Mouse (Mus musculus) urinary bladder, adult 2 months (tissue): ENCODE measurements around the gene Vwf. TPM values are rescaled to one million over a fixed set of nuclear protein-coding genes. Genes with fewer than 3 reads are reported as not detected.

Experiments
- DNase-seq: peaks from one replicate; pipeline ENCODE4 v3.0.0; 2022; ENCODE audit warnings: low spot score
- polyA plus RNA-seq: library from polyadenylated mRNA; depleted of rRNA; stranded (reverse); fragments of >200 nt; gene quantifications from 2 replicates; pipeline ENCODE4 v1.2.3, GENCODE M21; 2012

Vwf gene
- polyA plus RNA-seq, 1 experiment = 37.8 TPM

- no peak for DNase-seq
These were observed 39.5 kb downstream of the Vwf start for GRCm38 (mm10) chr6:125586042-125586566.

GRCm38 (mm10) chr6:125588241-125588640, 41.7 kb downstream of the Vwf start:
- no peak for DNase-seq

- no peak for DNase-seq
These were observed 42.5 kb downstream of the Vwf start for GRCm38 (mm10) chr6:125589075-125589474.

- no peak for DNase-seq
These were observed 43.5 kb downstream of the Vwf start for GRCm38 (mm10) chr6:125590056-125590455.

- no peak for DNase-seq
These were observed 43.9 kb downstream of the Vwf start for GRCm38 (mm10) chr6:125590471-125590870.

- no peak for DNase-seq
These were observed 45.2 kb downstream of the Vwf start for GRCm38 (mm10) chr6:125591652-125592385.

GRCm38 (mm10) chr6:125592536-125592935, 46.0 kb downstream of the Vwf start:
- DNase-seq = no peak

- DNase-seq = no peak
These were observed 47.7 kb downstream of the Vwf start for GRCm38 (mm10) chr6:125594311-125594710.

- DNase-seq = no peak
These were observed 48.3 kb downstream of the Vwf start for GRCm38 (mm10) chr6:125594825-125595224.

- DNase-seq = no peak
These were observed 50.2 kb downstream of the Vwf start for GRCm38 (mm10) chr6:125596701-125597318.

GRCm38 (mm10) chr6:125597716-125598115, 51.1 kb downstream of the Vwf start:
- DNase-seq = no peak

- peak; percentile 44 for DNase-seq
These were observed 53.5 kb downstream of the Vwf start for GRCm38 (mm10) chr6:125600036-125600558.

- no peak for DNase-seq
These were observed 54.1 kb downstream of the Vwf start for GRCm38 (mm10) chr6:125600669-125601068.

- DNase-seq = no peak
These were observed 54.6 kb downstream of the Vwf start for GRCm38 (mm10) chr6:125601190-125601589.

- no peak for DNase-seq
These were observed 55.2 kb downstream of the Vwf start for GRCm38 (mm10) chr6:125601748-125602147.

GRCm38 (mm10) chr6:125602354-125602753, 55.8 kb downstream of the Vwf start:
- DNase-seq = no peak

- DNase-seq = peak; percentile 64
These were observed 56.7 kb downstream of the Vwf start for GRCm38 (mm10) chr6:125603234-125603633.

GRCm38 (mm10) chr6:125603678-125604462, 57.3 kb downstream of the Vwf start:
- DNase-seq = no peak

- DNase-seq = no peak
These were observed 58.1 kb downstream of the Vwf start for GRCm38 (mm10) chr6:125604463-125605191.

GRCm38 (mm10) chr6:125609025-125609424, 62.5 kb downstream of the Vwf start:
- DNase-seq = no peak

GRCm38 (mm10) chr6:125617855-125618254, 71.3 kb downstream of the Vwf start:
- DNase-seq = no peak
